Mouse (Mus musculus) MEL (cell line): ENCODE results near the gene Apmap.

Experiments used
- CTCF ChIP-seq, 3 experiments: IDR thresholded peaks in 2 of 3; conservative IDR thresholded peaks in 1 of 3; 2 replicates each; pipeline ENCODE4 v1.5.1; 2011 to 2012; ENCODE audit warnings: low read length in 3 of 3, low read depth in 2 of 3, mild to moderate bottlenecking in 2 of 3, improper control_type of control experiment in 1 of 3, inconsistent platforms in 1 of 3, mixed read lengths in 1 of 3, moderate library complexity in 1 of 3; ENCODE audit not compliant: control insufficient read depth in 1 of 3, insufficient read depth in 1 of 3, poor library complexity in 1 of 3, severe bottlenecking in 1 of 3
- GABPA ChIP-seq: IDR thresholded peaks from 2 replicates; pipeline ENCODE4 v1.6.1; 2012; ENCODE audit warnings: low read depth, mild to moderate bottlenecking, inconsistent platforms, low read length, improper control_type of control experiment, moderate library complexity
- GATA1 ChIP-seq: IDR thresholded peaks from 2 replicates; pipeline ENCODE4 v1.6.1; 2011; ENCODE audit warnings: low read depth, low read length, improper control_type of control experiment
- POLR2A ChIP-seq, 2 experiments: IDR thresholded peaks; 2 replicates each; pipeline ENCODE4 v1.6.1; 2011 to 2012; ENCODE audit warnings: low read length in 2 of 2, mild to moderate bottlenecking in 2 of 2, control low read depth in 1 of 2, improper control_type of control experiment in 1 of 2, low read depth in 1 of 2, moderate library complexity in 1 of 2; ENCODE audit not compliant: control insufficient read depth in 1 of 2, insufficient read depth in 1 of 2, poor library complexity in 1 of 2
- POLR2AphosphoS2 ChIP-seq: IDR thresholded peaks from 2 replicates; pipeline ENCODE4 v1.6.1; 2011; ENCODE audit warnings: low read length, improper control_type of control experiment
- POLR2AphosphoS5 ChIP-seq: IDR thresholded peaks from 2 replicates; pipeline ENCODE4 v1.6.1; 2012; ENCODE audit warnings: low read depth, borderline replicate concordance, mild to moderate bottlenecking, inconsistent platforms, low read length, moderate library complexity, mixed read lengths
- SMC3 ChIP-seq: IDR thresholded peaks from 2 replicates; pipeline ENCODE4 v1.6.1; 2011; ENCODE audit warnings: low read depth, low read length, improper control_type of control experiment
- TAL1 ChIP-seq: IDR thresholded peaks from 2 replicates; pipeline ENCODE4 v1.6.1; 2012; ENCODE audit warnings: mild to moderate bottlenecking, inconsistent platforms, low read length, moderate library complexity, mixed read lengths
- TCF12 ChIP-seq: IDR thresholded peaks from 2 replicates; pipeline ENCODE4 v1.6.1; 2014; ENCODE audit warnings: low read depth, mild to moderate bottlenecking, inconsistent platforms, low read length, improper control_type of control experiment, moderate library complexity
- UBTF ChIP-seq: IDR thresholded peaks from 2 replicates; pipeline ENCODE4 v1.6.1; 2012; ENCODE audit warnings: low read depth, mild to moderate bottlenecking, inconsistent platforms, low read length, improper control_type of control experiment, moderate library complexity, borderline replicate concordance; ENCODE audit not compliant: insufficient read depth
- ZC3H11A ChIP-seq: IDR thresholded peaks from 2 replicates; pipeline ENCODE4 v1.6.1; 2012; ENCODE audit warnings: low read depth, mild to moderate bottlenecking, inconsistent platforms, low read length, improper control_type of control experiment

DNA sequence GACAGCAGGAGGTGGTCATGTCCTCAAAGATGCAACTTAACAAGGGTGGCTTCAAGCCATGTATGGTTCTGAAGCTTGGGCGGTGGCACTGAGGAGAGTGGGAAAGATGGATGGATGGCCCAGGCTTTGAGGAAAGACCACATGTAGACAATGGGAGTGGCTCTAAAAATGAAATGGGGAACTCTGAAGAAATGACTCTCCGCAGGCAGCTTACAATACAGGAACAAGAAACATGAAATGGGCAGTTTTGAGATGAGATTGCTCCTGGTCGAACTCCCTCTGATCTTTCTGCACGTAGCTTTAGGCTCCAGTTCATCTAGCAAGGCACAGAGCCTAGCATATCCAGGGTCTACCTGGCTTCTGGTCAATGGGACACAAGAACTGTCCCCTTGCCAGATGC is 20.9 kb upstream of the Apmap start:
- no peak for TF ChIP-seq TAL1
- TF ChIP-seq GATA1, result no peak
- TF ChIP-seq CTCF (IDR thresholded peaks at IDR 0.05 in 2 of 3, conservative IDR thresholded peaks at IDR 0.05 in 1 of 3; ENCODE audit: control insufficient read depth in 1 of 3, insufficient read depth in 1 of 3, low read depth in 2 of 3, low read length in 3 of 3, poor library complexity in 1 of 3, severe bottlenecking in 1 of 3), result no peak
- TF ChIP-seq SMC3, result no peak
- no peak for TF ChIP-seq GABPA
- TF ChIP-seq UBTF, result no peak
- no peak for TF ChIP-seq ZC3H11A
- no peak for TF ChIP-seq POLR2AphosphoS5
- no peak for TF ChIP-seq TCF12
- no peak for TF ChIP-seq POLR2AphosphoS2
- TF ChIP-seq POLR2A (IDR thresholded peaks at IDR 0.05; ENCODE audit: control insufficient read depth in 1 of 2, insufficient read depth in 1 of 2, low read depth in 1 of 2, low read length in 2 of 2, poor library complexity in 1 of 2), result no peak
